Mouse (Mus musculus) kidney, postnatal 36 days (tissue): ENCODE measurements around the gene Gm6583.

Experiments used
- DNase-seq, 2 experiments: peaks; one replicate each; pipeline ENCODE4 v3.0.0; 2021 to 2022; ENCODE audit warnings: mixed read lengths in 2 of 2

Gene Gm6583

GRCm38 (mm10) chr5:112355910-112356309, at the start of gene Gm6583:
Gm6583 (minus strand) TSS chr5:112356033.
- DNase-seq: no peak

DNA sequence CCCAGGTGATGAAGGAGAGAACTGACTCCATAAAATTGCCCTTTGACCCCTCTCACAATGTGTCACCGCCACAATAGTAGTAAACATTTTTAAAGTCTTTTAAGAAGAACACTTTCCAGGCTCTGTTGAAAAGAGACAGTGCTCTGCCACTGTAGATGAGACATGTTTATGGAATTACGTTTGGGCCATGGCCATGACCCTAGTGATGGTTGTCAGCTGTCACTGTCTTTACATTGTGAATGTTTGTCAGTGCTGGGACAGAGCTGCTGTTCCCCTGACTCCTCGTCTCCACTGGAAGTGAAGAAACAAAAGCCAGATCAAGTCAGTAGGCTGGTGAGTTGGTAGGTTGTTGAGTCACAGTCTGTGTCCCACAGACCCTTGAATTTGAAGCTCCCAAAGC, 46.6 kb upstream of the Gm6583 start:
- DNase-seq: no peak

DNA sequence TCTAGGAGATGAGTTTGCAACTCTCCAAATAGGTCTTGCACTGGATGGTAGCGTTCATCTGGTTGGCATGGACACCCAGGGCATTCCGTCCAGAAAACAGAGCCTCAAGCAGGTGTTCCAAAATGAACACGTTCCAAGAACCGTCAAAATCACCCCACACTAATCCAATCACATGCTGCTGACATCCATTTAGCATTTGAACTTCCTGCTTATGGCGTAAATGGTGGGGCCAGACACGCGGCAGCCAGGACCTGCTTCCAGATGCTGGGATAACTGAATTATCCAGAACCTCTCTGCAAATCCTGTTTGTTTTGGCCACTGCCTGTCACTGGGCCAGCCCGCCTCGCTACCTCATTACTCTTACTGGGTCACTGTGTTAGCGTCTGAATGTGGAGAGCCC, 43.5 kb upstream of the Gm6583 start:
- DNase-seq: no peak

GRCm38 (mm10) chr5:112396066-112396465, 40.2 kb upstream of the Gm6583 start:
- no peak for DNase-seq

DNA sequence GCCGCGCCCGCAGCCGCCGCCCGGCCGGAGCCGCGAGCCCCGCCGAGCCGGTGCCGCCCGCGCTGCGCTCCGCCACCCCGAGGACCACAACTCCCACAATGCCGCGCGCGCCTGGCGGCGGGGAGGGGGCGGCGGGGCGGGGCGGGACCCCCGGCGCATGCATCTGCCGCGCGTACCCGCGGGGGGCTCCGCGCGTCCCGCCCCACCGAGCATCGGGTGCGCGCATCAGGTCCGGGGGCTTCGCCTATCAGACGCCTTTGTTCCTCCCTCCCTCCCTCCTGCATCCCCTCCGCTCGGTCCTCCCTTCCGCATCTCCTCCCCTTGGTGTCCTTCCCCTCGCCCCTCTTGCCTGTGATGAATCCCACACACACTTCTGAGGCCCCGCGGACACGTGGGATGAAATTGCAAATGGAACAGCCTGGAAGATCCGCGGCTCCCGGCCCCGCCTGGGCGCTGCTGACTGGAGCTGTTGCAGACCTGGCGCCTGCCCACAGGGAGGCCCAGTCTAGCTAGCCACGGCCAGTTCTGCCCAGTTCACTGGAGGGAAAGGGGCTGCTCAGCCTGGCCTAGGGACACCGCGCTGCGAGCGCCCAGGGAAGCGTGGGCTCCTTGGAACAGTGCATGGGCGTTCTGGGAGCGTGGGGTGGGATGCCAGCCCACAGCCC, 39.1 kb upstream of the Gm6583 start, which contains the start of gene Asphd2:
TSS of gene Asphd2 (minus strand) at position 88 of the 665 bp plus-strand sequence.
- peak in 1 of 2 experiments; percentile 14 for DNase-seq

DNA sequence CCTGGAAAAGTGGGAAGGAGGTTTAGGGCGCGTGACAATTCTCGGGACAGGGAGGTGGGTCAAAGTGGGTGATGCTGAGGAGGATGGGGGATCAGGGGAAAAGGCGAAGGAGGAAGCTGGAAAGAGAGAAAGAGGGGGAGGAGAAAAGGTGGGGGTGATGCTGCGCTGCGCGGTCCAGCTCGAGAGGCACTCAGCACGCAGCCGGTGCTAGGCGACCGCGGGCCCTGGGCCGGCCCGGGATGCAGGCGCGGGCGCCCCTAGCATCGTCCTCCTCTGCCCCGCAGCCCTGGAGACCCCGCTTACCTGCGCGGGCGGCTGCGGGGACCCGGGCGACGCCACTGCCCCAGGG, 38.6 kb upstream of the Gm6583 start:
- no peak for DNase-seq

- no peak for DNase-seq
Measured at GRCm38 (mm10) chr5:112393741-112394414, 38.0 kb upstream of the Gm6583 start.

- DNase-seq: no peak
Measured at GRCm38 (mm10) chr5:112391676-112392323, 36.0 kb upstream of the Gm6583 start.

GRCm38 (mm10) chr5:112391002-112391401, 35.2 kb upstream of the Gm6583 start:
- DNase-seq: no peak

DNA sequence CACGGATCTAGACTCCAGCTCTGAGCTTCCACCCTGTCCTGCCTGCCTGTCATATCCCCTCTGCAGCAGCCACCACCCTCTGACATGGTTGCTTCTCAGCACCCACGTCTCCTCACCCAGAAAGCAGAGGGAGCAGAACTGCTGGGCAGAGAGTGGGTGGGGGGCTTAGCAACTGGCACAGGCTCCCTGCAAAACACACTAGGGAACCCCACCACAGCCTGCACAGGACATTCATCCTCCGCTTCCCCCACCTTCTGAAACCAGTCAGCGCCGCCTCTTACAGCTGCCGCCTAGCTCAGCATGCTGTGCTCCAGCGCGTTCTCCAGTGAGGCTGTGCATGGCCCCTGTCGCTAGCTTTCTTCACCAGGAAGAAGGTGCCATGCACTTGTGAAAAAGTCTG, 33.5 kb upstream of the Gm6583 start:
- no peak for DNase-seq

- DNase-seq: no peak
Measured at GRCm38 (mm10) chr5:112385973-112386372, 30.1 kb upstream of the Gm6583 start.

DNA sequence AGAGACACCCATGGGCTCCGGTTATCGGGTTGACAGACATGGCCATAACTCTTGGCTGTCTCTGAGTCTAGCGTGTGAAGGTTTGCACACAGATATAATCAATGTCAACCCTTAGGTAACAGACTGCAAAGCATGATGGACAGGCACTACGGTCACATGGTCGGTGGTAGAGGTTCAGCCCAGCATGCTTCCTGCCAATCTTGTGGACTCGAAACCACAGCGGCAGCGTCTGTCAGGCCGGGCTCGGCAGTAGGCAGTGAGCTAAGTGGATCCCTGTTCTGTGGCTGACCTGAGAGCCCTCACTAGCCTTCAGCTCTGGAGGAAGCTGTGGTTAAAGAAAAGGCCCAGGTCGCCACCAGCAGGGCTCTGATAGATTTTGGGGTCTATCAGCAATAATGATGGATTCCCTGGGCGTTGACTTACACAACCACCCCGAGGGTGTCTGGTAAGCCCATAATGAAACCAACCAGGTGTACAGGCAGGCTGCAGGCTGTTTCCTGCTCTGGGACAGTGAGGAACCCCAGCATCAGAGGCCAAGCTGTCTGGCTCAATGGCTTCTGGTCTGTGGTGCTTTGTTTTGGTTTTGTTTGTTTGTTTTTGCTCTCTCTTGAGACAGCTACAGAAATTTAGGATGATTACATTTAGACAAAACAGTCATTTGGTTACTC, 29.1 kb upstream of the Gm6583 start:
- DNase-seq: no peak

DNA sequence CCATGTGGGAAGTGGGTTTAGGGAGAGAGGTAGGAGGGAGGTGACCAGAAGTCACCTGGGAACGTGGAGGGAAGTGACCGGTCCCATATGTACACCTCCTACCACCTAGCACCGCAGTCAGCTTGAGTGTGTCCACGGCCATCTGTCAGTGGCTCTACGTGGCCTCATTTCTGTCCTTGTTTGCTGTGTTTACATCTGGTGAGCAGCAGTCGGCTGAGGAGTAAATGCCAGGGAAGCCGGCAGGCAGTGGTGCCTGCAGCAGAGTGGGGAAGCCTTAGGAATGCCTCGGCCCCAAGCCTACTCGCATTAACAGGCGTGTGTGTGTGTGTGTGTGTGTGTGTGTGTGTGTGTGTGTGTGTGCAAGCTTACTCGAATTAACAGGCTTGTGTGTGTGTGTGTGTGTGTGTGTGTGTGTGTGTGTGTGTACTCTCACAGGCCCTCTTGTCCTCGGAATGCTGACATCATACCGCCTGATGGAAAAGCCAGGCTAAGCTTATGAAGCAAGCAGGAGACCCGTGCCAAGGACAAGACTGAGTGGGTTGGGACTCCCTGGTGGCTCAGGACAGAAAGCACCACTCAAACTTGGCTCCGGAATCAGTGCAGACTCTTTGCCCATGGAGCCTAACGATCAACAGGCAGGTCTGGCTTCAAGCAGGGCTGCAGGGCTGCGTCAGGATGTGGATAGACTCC, 27.0 kb upstream of the Gm6583 start:
- DNase-seq: no peak

- no peak for DNase-seq
Measured at GRCm38 (mm10) chr5:112382042-112382441, 26.2 kb upstream of the Gm6583 start.

- DNase-seq: no peak
Measured at GRCm38 (mm10) chr5:112381154-112381553, 25.3 kb upstream of the Gm6583 start.

DNA sequence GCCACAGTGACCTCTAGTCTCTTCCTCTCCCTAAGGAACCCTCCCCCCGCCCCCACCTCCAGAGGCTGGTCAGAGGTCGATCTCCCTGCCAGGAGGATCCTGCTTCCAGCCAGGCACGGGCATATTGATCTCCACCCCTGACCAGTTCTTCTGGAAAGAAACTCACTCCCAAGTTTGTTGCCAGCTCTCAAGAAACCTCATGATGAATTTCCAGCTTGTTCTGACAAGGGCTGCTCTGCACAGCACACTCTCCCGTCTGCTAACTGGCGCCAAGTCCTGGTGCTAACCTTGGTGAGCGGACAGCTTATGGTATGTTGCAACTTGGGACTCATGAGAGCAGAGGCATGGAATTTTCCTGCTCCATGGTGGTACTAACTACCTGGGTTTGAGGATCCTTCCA, 22.9 kb upstream of the Gm6583 start:
- DNase-seq: peak in 1 of 2 experiments; percentile 15

DNA sequence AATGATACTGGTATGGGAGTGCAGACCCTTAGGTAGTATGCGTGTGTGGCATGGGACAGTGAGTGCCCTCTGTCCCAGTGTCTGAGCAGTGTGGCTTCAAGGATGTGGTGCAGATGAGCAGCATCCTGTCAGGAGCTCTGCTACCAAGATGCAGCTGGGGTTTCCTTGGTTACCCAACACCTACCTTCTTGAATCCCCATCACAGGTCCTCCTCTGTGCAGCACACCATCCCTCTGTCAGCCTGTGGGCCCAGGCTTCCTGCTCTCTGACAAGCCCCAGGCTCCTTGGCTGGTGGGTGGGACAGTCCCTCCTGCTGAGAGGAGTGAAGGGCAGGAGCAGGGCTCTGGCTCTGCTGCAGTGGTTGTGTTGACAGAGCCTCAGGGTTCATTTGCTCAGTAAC, 21.5 kb upstream of the Gm6583 start:
- DNase-seq: no peak

DNA sequence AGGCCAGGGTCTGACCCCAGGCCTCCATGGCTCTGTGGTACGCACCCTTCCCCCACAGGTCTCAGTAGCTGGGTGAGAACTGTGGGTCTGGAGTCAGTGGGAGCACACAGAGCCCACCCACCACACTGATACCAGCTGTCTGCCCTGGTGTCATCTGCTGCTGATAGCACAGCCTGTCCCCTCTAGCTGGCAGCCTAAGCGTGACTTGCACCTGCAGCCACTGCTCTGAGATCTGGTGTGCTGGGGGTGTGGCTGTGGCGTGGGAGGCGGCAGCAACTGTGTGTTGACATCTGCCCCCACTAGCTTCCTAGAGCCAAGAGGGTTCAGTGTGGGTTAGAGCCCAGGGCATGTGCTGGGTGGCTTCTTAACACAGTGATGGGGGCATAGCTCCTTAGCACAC, 20.3 kb upstream of the Gm6583 start:
- no peak for DNase-seq

- DNase-seq: no peak
Measured at GRCm38 (mm10) chr5:112371933-112372332, 16.1 kb upstream of the Gm6583 start.

GRCm38 (mm10) chr5:112370236-112370813, 14.5 kb upstream of the Gm6583 start:
- DNase-seq: no peak

DNA sequence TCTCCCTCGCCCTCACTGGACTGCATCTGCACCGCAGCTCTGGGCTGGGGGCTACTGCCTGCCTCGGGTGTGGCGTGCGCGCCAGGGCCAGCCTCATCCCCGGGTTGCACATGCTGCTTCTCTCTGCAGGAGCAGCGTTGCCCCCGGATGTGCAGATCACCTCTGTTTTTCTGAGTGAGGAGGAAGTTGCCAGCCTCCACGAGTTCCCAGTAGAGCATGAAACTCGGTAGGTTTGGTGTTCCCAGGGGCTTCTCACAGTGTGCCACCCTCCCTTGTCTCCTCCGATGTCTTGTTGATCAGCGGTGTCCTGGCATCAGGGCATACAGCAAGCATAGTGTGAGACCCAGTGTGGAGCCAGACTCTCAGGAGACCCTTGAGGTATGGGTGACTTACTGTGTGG, 13.5 kb upstream of the Gm6583 start:
- no peak for DNase-seq

GRCm38 (mm10) chr5:112368666-112369065, 12.8 kb upstream of the Gm6583 start:
- no peak for DNase-seq

- no peak for DNase-seq
Measured at GRCm38 (mm10) chr5:112367929-112368328, 12.1 kb upstream of the Gm6583 start.
